Mouse (Mus musculus) kidney, postnatal 0 days (tissue): ENCODE measurements around the gene Defb48. TPM values are rescaled to one million over a fixed set of nuclear protein-coding genes. Genes with fewer than 3 reads are reported as not detected.
A peak's percentile ranks its signal among the peaks of the same experiment; 100 is the strongest.

Source experiments
- ATAC-seq: fragments of 200-750 bp; cut with Nextera tagmentation; replicated peaks from 2 replicates; pipeline ENCODE4 v1.8.0; 2017; ENCODE audit warnings: low read depth, moderate number of reproducible peaks, moderate TSS enrichment, moderate library complexity; ENCODE audit not compliant: low FRiP score
- DNase-seq: peaks from one replicate; pipeline ENCODE4 v3.0.0-alpha.2; 2016; ENCODE audit warnings: low spot score
- H3K27ac ChIP-seq: fragments of 300-500 bp; sonication (generic); 2 replicates; pipeline ENCODE4 v1.5.1; 2014; ENCODE audit warnings: mild to moderate bottlenecking
- H3K27me3 ChIP-seq: fragments of 300-500 bp; sonication (generic); 2 replicates; pipeline ENCODE4 v1.6.1; 2014; ENCODE audit warnings: low read length, mixed read lengths; ENCODE audit not compliant: insufficient read depth
- H3K36me3 ChIP-seq: fragments of 300-500 bp; sonication (generic); 2 replicates; pipeline ENCODE4 v1.6.1; 2014; ENCODE audit warnings: low read length, mixed read lengths; ENCODE audit not compliant: insufficient read depth
- H3K4me1 ChIP-seq: fragments of 300-500 bp; sonication (generic); replicated peaks from 2 replicates; pipeline ENCODE4 v1.6.1; 2014; ENCODE audit warnings: antibody characterized with exemption, low read length, mixed read lengths; ENCODE audit not compliant: insufficient read depth
- H3K4me2 ChIP-seq: fragments of 300-500 bp; sonication (generic); 2 replicates; pipeline ENCODE4 v1.6.1; 2014; ENCODE audit warnings: mild to moderate bottlenecking, low read length, moderate library complexity, mixed read lengths
- H3K4me3 ChIP-seq: fragments of 300-500 bp; sonication (generic); replicated peaks from 2 replicates; pipeline ENCODE4 v1.5.1; 2014; ENCODE audit warnings: low read depth, low read length
- H3K9ac ChIP-seq: fragments of 300-500 bp; sonication (generic); 2 replicates; pipeline ENCODE4 v1.6.1; 2014; ENCODE audit warnings: low read depth, low read length
- H3K9me3 ChIP-seq: fragments of 300-500 bp; sonication (generic); replicated peaks from 2 replicates; pipeline ENCODE4 v1.6.1; 2016; ENCODE audit warnings: low read length, inconsistent platforms, mixed read lengths
- CTCF ChIP-seq: IDR thresholded peaks from 2 replicates; pipeline ENCODE4 v1.5.1; 2016; ENCODE audit warnings: antibody characterized with exemption, low read depth, mild to moderate bottlenecking, moderate library complexity
- WGBS: fragments of 180-500 bp; shearing (Covaris S2); extraction: QIAGEN DNeasy Blood & Tissue Kit; methylation state at CpG from one replicate; pipeline ENCODE4 v1.1.7; 2014; 5-methylcytosine and 5-hydroxymethylcytosine counted together
- polyA plus RNA-seq: library from polyadenylated mRNA; unstranded; fragments of >200 nt; fragmentation: Nextera tagmentation; extraction: Ambion mirVana; gene quantifications from 2 replicates; pipeline ENCODE4 v1.2.1, GENCODE M21; 2015

Gene Defb48
- polyA plus RNA-seq, 1 experiment from 2014 or later: not detected

DNA sequence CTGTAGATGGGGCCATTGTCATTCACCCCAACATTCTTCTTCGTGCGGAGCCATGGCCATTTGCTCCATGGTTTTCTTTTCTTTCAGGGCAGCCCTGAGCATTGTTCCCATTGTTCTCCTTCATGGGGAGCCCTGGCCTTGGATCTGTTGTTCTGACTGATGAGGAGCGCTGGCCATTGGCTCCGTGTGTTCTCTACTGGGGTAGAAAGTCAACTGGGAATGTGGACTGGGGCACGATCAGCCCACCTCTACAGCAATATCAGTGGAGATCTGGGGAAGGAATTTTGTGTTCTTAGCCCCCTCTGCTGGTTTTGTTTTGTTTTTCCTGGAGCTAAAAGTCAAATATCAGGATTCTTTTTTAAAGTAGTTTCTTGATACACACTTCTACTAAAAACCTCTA lies 46.6 kb downstream of the Defb48 start:
- 74% methylated on average over 5 of the region's 5 CpGs for WGBS
- DNase-seq (peak; percentile 50), ATAC-seq (no peak)
- Histone ChIP-seq H3K27me3 (no peaks in the 10 kb centered on the region), H3K9ac (no peak overlapping the region), H3K9me3 (no peaks in the 10 kb centered on the region), H3K4me1 (no peaks in the 10 kb centered on the region), H3K27ac (no peak overlapping the region), H3K36me3 (0 out of 2 replicates have a peak, but pooled peaks cover 9% of the 10 kb centered on the region), H3K4me3 (no peak overlapping the region), H3K4me2 (no peak overlapping the region)
- peak; percentile 57 for TF ChIP-seq CTCF

DNA sequence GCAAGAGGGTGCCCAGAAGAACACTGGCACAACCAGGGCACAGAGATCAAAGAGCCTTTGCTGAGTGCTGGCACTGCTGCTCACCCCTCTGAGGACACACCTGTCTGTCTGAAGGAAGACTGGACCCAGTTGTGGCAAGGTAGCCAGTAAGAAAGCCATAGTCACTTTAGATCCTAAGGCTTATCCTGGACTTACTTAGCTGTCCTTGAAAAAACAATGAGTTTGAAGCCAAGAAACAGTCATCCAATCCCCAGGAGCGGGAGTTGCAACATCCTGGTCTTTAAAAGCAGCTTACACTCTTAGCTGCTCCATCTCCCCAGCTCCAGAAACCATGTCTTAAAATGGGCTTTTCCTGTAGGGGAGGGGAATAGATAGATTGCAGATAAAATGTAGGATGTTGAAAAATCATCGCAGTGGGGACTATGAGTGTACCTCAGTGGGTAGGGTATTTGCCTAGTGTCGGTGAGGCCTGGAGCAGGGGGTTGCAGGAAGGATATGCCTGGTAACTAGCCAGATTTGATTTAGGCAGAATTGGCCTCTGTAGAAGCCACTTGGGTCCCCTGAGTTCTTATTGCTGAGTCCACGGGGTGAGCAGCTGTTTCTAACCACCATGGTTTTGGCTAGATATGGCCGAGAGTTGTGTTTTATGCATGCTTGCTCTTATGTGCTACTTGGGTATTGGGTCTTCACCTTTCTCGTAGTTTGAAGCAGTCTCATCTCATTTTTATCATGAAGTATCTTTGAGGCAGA lies 47.5 kb downstream of the Defb48 start:
- H3K9me3 ChIP-seq: no peaks in the 10 kb centered on the region
- H3K9ac ChIP-seq: no peak overlapping the region
- H3K27ac ChIP-seq: no peak overlapping the region
- H3K36me3 ChIP-seq: 0 out of 2 replicates have a peak, but pooled peaks cover 9% of the 10 kb centered on the region
- H3K27me3 ChIP-seq: no peaks in the 10 kb centered on the region
- WGBS: 86% methylated on average over 6 of the region's 6 CpGs
- no peak overlapping the region for H3K4me2 ChIP-seq
- ATAC-seq (no peak), DNase-seq (no peak)
- TF ChIP-seq CTCF: no peak
- H3K4me3 ChIP-seq: no peak overlapping the region
- no peaks in the 10 kb centered on the region for H3K4me1 ChIP-seq

DNA sequence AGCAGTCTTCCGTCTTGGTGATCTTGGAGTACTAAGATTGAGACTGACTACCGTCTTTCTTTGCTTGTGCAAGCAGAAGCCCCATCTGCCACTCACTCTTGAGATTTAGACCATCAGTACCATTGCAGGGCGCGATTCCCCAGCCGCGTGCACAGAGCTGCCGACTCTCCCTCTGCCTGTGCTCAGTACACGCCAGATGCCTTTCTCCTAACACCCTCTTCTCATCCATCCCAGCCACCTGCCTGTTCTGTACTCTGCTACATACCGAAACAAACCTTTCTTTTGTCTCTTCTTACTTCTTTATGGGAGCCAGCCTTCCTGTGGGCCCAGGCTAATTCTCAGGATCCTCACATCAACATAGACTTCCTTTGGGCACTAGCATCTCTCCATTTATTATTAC lies 48.9 kb downstream of the Defb48 start:
- WGBS: 83% methylated on average over 9 of the region's 9 CpGs

DNA sequence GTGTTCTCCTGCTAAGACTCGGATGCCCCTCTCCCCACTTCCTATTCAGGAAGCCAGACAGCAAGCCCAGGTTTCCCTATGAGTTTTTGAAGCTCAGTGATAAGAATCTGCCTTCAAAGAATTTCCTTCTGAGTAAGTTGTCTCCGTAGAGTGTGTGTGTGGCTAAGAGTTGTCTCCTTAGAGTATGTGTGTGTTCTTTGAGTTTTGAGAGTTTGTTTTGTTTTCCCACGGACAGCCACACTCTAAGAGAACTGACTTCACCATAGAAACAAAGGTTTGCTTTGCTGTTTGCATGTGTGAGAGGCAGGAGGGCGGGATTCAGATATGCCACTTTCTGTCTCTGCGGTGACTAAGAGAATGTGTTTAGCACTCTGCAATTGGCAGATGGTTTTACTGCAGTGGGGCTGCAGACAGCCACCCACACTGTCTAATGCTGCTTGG lies 56.2 kb downstream of the Defb48 start:
- TF ChIP-seq CTCF: no peak
- no peaks in the 10 kb centered on the region for H3K27me3 ChIP-seq
- 0 out of 2 replicates have a peak, but pooled peaks cover 4% of the 10 kb centered on the region for H3K36me3 ChIP-seq
- DNase-seq: no peak
- H3K4me1 ChIP-seq: no peaks in the 10 kb centered on the region
- H3K4me3 ChIP-seq: no peak overlapping the region
- H3K27ac ChIP-seq: no peak overlapping the region
- WGBS: 66% methylated on average over 5 of the region's 5 CpGs
- no peaks in the 10 kb centered on the region for H3K9me3 ChIP-seq
- H3K9ac ChIP-seq: no peak overlapping the region
- ATAC-seq: no peak
- H3K4me2 ChIP-seq: no peak overlapping the region

More for the DNA sequence above, 48.9 kb downstream of the Defb48 start:
- no peak overlapping the region for H3K9ac ChIP-seq
- no peak for DNase-seq
- no peaks in the 10 kb centered on the region for H3K27me3 ChIP-seq
- no peak overlapping the region for H3K4me3 ChIP-seq
- no peak overlapping the region for H3K27ac ChIP-seq
- H3K9me3 ChIP-seq: no peaks in the 10 kb centered on the region
- ATAC-seq: no peak
- no peak for TF ChIP-seq CTCF
- no peaks in the 10 kb centered on the region for H3K4me1 ChIP-seq
- H3K4me2 ChIP-seq: no peak overlapping the region
- H3K36me3 ChIP-seq: 0 out of 2 replicates have a peak, but pooled peaks cover 9% of the 10 kb centered on the region

Other genes with a start within 250 kb of the Defb48 start
- 13.5 and 17.1 TPM in 2 replicates for gene Ints6, start 223.3 kb downstream of the Defb48 start, polyA plus RNA-seq
- gene Wdfy2, start 146.8 kb downstream of the Defb48 start, polyA plus RNA-seq: 3.9 and 4.6 TPM in 2 replicates
- not detected in 2 replicates for gene Defb47, start 13.6 kb upstream of the Defb48 start, polyA plus RNA-seq
- gene Defb43, start 27.3 kb upstream of the Defb48 start, polyA plus RNA-seq: not detected in 2 replicates
- 15.1 and 23.5 TPM in 2 replicates for gene Defb42, start 62.5 kb upstream of the Defb48 start, polyA plus RNA-seq
- not detected in 2 replicates for gene Defb30, start 65.5 kb upstream of the Defb48 start, polyA plus RNA-seq